Mouse (Mus musculus) midbrain, embryonic 10.5 days (tissue): ENCODE results near the gene Tcea3. TPM values are rescaled to one million over a fixed set of nuclear protein-coding genes. Genes with fewer than 3 reads are reported as not detected.
A peak's percentile ranks its signal among the peaks of the same experiment; 100 is the strongest.

Experiments used
- DNase-seq: peaks from one replicate; pipeline ENCODE4 v3.0.0-alpha.2; 2017; ENCODE audit warnings: low spot score
- H3K27ac ChIP-seq: fragments of 300-500 bp; sonication (generic); replicated peaks from 2 replicates; pipeline ENCODE4 v1.5.1; 2016; ENCODE audit warnings: mild to moderate bottlenecking
- H3K27me3 ChIP-seq: fragments of 300-500 bp; sonication (generic); 2 replicates; pipeline ENCODE4 v1.6.1; 2016; ENCODE audit warnings: low read depth, mild to moderate bottlenecking; ENCODE audit not compliant: poor library complexity, severe bottlenecking
- H3K36me3 ChIP-seq: fragments of 300-500 bp; sonication (generic); 2 replicates; pipeline ENCODE4 v1.6.1; 2016; ENCODE audit warnings: mild to moderate bottlenecking, moderate library complexity
- H3K4me1 ChIP-seq: fragments of 300-500 bp; sonication (generic); 2 replicates; pipeline ENCODE4 v1.6.1; 2016
- H3K4me3 ChIP-seq: fragments of 300-500 bp; sonication (generic); 2 replicates; pipeline ENCODE4 v1.5.1; 2016; ENCODE audit warnings: mild to moderate bottlenecking, moderate library complexity
- H3K9me3 ChIP-seq: fragments of 300-500 bp; sonication (generic); replicated peaks from 2 replicates; pipeline ENCODE4 v1.6.1; 2016; ENCODE audit warnings: mild to moderate bottlenecking
- WGBS: fragments of 180-500 bp; shearing (Covaris S2); methylation state at CpG from one replicate; pipeline ENCODE4 v1.1.7; 2016; 5-methylcytosine and 5-hydroxymethylcytosine counted together
- polyA plus RNA-seq: library from polyadenylated mRNA; unstranded; fragments of >200 nt; fragmentation: Nextera tagmentation; extraction: Ambion mirVana; gene quantifications from 2 replicates; pipeline ENCODE4 v1.2.1, GENCODE M21; 2016

The Tcea3 gene
- polyA plus RNA-seq, result 0.79 and 0.81 TPM in 2 replicates

DNA sequence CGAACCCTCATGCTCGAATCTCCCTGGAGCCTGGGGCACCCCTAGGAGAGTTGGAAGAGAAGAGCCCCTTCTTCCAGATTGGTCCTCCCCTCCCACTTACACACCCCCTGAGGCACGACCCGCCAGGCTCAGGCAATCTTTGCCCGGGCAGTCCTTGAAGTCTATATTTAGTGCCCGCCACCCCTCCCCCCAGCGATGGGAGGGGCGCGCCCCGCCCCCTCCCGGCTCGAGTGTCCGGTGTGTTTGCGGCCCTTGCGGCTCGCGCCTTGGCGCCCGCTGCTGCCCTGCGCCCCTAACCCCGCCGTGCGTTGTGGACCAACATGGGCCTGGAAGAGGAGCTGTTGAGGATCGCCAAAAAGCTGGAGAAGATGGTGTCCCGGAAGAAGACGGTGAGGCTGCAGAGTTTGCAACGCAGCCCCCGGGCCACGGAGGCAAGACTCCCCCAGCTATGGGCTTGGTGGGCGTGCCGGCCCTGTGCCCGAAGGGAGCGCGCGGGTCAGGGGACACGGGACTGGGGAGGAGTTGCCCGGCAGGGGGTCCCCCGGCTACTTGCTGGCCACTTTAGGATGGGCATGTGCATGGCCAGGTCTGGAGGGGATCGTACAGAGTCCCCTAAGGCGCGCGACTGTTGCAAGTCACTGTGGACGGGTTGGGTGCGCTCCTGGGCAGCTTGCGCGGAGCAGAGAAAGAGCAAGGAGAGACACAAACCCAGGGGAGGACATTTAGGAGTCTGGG is at the start of gene Tcea3:
Gene Tcea3 (plus strand): TSS at position 1 of the 735 bp plus-strand sequence.
- Histone ChIP-seq H3K4me3 (peak within 1 kb of the TSS; percentile 56), H3K36me3 (0 out of 2 replicates have a peak, but pooled peaks cover 7% of the 10 kb centered on the region), H3K9me3 (no peaks in the 10 kb centered on the region), H3K4me1 (peaks cover 38% of the 10 kb centered on the region), H3K27me3 (peaks cover 99% of the 10 kb centered on the region), H3K27ac (peak within 1 kb of the TSS; percentile 28; the same call in 1 of the 2 replicates)
- peak; percentile 64 for DNase-seq
- 1% methylated on average over 46 of the region's 46 CpGs for WGBS

DNA sequence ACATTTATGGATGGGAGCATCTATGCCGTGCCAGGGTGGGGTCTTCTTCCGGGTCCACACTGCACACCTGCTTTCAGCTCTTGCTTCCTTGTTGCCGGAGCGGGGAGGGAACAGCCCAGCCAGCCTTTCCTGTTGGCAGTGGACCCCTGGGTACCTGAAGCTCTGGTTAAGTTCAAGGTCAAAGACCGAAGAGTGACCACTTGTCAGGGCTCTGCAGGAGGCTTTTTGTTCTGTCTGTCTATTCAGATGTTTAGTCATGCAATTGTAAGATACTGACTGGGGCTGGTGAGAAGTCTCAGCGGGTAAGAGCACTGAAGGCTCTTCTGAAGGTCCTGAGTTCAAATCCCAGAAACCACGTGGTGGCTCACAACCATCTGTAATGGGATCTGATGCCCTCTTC is 48.7 kb upstream of the Tcea3 start:
- no peak overlapping the region for H3K27ac ChIP-seq
- no peaks in the 10 kb centered on the region for H3K9me3 ChIP-seq
- peaks cover 31% of the 10 kb centered on the region for H3K4me1 ChIP-seq
- H3K27me3 ChIP-seq, result peaks cover 16% of the 10 kb centered on the region
- peaks cover 23% of the 10 kb centered on the region for H3K36me3 ChIP-seq
- DNase-seq, result no peak
- 76% methylated on average over 7 of the region's 7 CpGs for WGBS
- no peak overlapping the region for H3K4me3 ChIP-seq

DNA sequence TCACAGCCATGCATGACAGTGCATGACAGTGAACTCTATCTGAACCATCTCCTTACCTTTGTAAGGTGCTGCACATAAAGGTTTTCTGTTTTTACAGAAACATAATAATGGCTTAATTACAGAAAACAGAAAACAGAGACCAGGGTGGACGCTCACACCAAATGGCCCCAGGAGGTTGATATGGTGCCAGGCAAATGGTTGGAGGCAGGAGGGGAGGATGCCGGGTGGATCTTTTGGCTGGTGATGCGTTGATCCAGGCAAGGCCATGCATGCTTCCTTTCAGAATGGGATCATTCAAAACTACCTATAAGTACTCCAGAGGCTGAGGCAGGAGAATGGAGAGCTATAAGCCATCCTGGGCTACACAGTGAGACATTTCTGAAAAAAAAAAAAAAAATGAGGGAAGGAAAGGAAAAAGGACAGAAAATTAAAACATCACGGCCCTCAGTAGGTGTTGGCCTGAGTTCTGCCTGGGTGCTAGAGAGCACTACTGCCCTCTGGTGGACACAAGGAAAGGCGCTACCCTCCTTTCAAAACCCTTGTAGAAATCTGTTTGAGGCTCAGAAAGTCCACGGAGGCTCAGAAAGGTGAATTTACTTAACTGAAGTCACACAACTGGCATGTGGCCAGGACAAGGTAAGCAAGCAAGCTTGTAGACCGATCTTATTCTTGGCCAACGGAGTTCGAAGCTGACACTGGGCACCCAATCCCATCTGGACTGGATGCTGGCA is 47.8 kb upstream of the Tcea3 start:
- peaks cover 25% of the 10 kb centered on the region for H3K27me3 ChIP-seq
- H3K27ac ChIP-seq, result no peak overlapping the region
- WGBS, result 35% methylated on average over 9 of the region's 9 CpGs
- H3K36me3 ChIP-seq, result peaks cover 15% of the 10 kb centered on the region
- H3K9me3 ChIP-seq, result no peaks in the 10 kb centered on the region
- peak; percentile 53 for DNase-seq
- peaks cover 31% of the 10 kb centered on the region for H3K4me1 ChIP-seq
- no peak overlapping the region for H3K4me3 ChIP-seq

DNA sequence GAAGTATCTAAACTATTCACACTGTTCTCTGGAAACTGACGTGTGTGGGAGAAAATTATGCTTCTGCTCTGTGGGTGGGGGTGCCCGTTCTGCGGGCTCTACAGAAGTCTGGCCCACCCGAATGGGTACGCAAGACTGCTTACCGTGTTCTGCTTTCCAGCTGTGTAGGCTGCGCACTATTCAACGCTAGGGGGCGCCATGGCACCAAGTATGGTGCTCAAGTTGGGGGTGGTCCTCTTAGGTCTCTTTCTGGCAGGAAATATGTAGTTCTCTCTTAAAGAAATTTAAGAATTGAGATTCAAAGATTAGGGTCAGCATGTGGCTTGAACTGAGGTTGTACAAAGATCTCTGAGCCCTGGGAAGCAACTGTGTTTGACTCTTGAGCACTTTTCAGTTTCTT is 45.0 kb upstream of the Tcea3 start:
- WGBS, result 6% methylated on average over 9 of the region's 9 CpGs
- peak; percentile 82 for DNase-seq
- H3K27ac ChIP-seq, result no peak overlapping the region
- no peaks in the 10 kb centered on the region for H3K36me3 ChIP-seq
- H3K4me1 ChIP-seq, result peaks cover 52% of the 10 kb centered on the region
- H3K4me3 ChIP-seq, result no peak overlapping the region
- H3K27me3 ChIP-seq, result peaks cover 40% of the 10 kb centered on the region
- no peaks in the 10 kb centered on the region for H3K9me3 ChIP-seq

DNA sequence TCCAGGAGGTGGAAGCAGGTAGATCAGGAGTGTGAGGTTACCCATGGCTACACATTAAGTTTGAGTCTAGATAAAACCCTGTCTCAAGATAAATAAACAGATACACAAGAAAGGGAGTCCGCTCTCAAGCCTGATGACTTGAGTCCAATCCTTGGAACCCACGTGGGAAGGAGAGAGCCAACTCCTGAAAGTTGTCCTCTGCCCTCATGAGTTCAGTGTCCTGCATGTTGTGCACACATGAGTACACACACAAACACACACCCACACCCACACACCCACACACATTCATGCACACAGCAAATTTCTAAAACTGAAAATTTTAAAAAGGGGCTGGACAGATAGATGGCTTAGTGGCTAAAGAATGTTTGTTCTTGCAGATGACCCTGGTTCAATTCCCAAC is 42.8 kb upstream of the Tcea3 start:
- H3K27me3 ChIP-seq, result peaks cover 59% of the 10 kb centered on the region
- H3K36me3 ChIP-seq, result no peaks in the 10 kb centered on the region
- no peaks in the 10 kb centered on the region for H3K9me3 ChIP-seq
- no peak overlapping the region for H3K27ac ChIP-seq
- no peak overlapping the region for H3K4me3 ChIP-seq
- WGBS, result 73% methylated on average over 2 of the region's 2 CpGs
- peaks cover 54% of the 10 kb centered on the region for H3K4me1 ChIP-seq
- DNase-seq, result no peak

DNA sequence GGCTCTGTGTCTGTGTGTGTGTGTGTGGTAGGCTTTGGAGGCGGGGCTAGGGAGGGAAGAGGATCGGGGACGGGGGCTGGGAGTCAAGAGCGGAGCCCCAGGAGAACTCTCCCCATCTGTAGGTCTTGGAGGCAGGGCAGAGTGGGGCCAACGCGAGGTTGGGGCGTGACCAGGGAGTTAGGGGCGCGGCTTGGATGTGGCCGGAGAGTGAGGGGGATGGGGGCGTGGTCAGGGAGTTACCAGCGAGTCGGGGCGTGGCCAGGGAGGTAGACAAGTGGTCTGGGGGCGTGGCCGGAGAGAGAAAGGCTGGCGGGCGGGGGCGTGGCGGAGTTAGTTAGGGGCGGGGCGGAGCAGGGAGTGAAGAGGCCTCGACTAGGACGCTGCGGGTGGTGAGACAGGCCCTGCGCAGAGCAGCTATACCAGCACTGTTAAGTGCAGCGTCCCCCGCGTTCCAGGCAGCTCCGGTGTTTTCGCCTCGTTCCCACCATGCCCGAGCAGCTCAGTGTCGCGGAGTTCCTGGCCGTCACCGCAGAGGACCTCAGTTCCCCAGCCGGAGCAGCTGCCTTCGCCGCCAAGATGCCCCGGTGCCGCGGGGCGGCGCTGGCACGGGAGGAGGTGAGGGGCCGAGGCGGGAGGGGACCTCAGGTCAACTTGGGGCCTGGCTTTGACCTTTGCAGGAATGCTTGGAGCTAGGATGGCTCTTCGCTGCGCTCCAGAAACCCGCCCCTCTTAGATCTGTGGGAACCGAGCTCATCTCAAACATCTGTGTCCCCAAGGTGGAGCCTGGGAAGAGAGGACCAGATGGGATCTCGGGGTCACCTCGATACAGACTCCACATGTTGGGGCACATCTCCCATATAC is 41.3 kb upstream of the Tcea3 start, which contains the start of gene Asap3:
Gene Asap3 (plus strand): TSS at position 333 of the 861 bp plus-strand sequence.
- DNase-seq, result peak; percentile 100
- Histone ChIP-seq H3K36me3 (no peaks in the 10 kb centered on the region), H3K27me3 (peaks cover 57% of the 10 kb centered on the region), H3K4me3 (peak within 1 kb of the TSS; percentile 64), H3K4me1 (peaks cover 40% of the 10 kb centered on the region), H3K9me3 (no peaks in the 10 kb centered on the region), H3K27ac (peak within 1 kb of the TSS; percentile 79)
- under 1% methylated on average over 54 of the region's 54 CpGs for WGBS

DNA sequence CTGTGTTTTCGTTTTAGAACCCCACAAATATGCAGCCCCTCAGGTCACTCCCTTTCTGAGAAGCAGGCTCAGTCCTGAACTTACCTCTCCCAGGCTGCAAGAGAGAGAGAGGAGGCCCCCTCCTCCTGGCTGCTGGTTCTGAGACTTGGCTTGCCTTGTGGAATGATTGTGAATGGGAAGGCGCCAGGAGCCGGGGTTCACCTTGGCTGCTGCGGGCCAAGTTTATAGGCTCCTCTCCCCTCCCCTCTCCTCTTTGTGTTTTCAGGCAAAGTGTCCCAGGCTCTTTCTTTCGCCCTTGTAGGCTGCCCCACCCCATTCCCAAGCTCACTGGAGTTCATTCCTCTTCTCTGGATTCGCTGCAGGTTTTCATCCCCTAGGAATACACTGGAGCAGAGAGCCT is 40.6 kb upstream of the Tcea3 start:
- Histone ChIP-seq H3K27me3 (peaks cover 53% of the 10 kb centered on the region), H3K36me3 (no peaks in the 10 kb centered on the region), H3K4me1 (peaks cover 39% of the 10 kb centered on the region), H3K27ac (peak overlapping the region; percentile 79; the same call in 1 of the 2 replicates), H3K4me3 (peak overlapping the region; percentile 64), H3K9me3 (no peaks in the 10 kb centered on the region)
- peak; percentile 20 for DNase-seq
- WGBS, result 5% methylated on average over 6 of the region's 6 CpGs

DNA sequence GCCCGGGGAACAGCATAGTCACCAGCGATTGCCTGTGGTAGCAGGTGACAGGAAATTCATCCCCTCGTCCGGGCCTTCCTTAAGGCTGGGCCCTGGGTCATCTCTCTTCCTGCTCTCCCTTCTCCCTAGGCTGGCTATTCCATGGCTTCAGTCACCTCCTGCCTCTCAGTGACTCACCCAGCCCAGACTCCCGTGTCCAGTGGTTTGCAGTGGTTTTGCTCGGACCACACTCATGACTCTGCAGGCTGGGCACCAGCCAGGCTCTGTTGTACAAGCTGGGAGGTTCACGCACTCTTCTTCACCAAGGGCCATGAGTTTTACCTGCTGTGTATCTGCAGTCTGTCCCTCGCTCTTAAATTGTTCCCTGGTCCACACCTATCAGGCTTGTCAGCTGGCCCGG is 36.6 kb upstream of the Tcea3 start:
- H3K4me1 ChIP-seq, result peaks cover 19% of the 10 kb centered on the region
- H3K27ac ChIP-seq, result no peak overlapping the region
- H3K27me3 ChIP-seq, result peaks cover 26% of the 10 kb centered on the region
- no peaks in the 10 kb centered on the region for H3K36me3 ChIP-seq
- 89% methylated on average over 9 of the region's 9 CpGs for WGBS
- H3K4me3 ChIP-seq, result no peak overlapping the region
- H3K9me3 ChIP-seq, result no peaks in the 10 kb centered on the region
- no peak for DNase-seq

DNA sequence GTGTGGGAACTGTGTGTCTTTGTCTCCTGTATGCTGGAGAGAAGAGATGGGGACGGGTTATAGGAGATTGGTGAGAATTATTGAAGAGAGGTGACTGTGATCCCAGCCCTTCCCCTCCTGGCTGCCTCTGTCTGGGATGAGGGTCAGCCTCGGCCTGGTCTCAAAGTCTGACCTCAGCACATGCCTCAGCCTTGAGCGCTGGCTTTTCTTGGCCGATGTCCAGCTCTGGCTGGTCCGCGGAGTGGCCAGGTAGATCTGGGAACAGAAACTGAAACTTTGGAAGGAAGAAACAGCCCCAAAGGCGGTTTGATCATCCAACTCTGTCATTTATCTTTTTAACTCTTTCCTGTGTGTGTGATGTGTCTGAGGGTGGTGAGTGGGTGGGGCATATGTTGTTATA is 33.9 kb upstream of the Tcea3 start:
- Histone ChIP-seq H3K4me1 (peaks cover 9% of the 10 kb centered on the region), H3K9me3 (no peaks in the 10 kb centered on the region), H3K36me3 (no peaks in the 10 kb centered on the region), H3K27me3 (peaks cover 17% of the 10 kb centered on the region), H3K4me3 (no peak overlapping the region), H3K27ac (no peak overlapping the region)
- no peak for DNase-seq
- WGBS, result 91% methylated on average over 7 of the region's 7 CpGs

DNA sequence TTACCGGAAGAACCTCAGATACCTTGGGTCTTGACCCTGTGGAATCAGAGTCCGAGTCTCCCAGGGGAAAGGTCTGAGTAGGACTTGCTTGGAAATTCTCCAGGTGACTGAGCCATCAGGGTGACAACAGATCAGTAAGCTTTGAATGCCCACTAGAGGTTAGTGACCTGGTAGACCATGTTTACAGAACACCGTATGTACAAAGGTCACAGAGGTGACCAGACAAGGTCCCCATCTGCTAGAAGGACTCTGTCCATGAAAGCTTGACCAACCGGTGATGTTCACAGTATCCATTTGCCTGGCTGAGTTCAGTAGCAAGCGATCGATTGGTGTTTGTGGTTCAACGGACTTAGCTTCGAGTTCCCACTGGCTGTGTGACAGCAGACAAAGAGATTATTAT is 32.7 kb upstream of the Tcea3 start:
- Histone ChIP-seq H3K36me3 (no peaks in the 10 kb centered on the region), H3K9me3 (no peaks in the 10 kb centered on the region), H3K27me3 (peaks cover 22% of the 10 kb centered on the region), H3K4me3 (no peak overlapping the region), H3K27ac (no peak overlapping the region), H3K4me1 (peaks cover 21% of the 10 kb centered on the region)
- 90% methylated on average over 8 of the region's 8 CpGs for WGBS
- no peak for DNase-seq

DNA sequence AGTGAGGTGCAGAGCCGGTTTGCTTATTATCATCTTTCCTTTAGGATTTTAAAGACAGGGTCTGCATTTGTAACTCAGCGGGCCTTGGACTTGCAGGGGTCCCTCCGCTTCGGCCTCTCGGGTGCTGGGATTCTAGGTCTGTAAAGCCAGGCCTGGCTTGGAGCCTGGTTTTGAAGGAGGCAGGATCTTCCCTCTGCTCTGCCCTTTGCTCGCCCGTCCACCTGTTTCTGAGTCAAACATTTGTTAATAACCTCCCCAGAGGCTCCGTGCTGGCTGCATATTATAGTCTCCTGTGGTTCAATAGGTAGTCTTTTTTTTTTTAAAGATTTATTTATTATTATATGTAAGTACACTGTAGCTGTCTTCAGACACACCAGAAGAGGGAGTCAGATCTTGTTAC is 32.0 kb upstream of the Tcea3 start:
- Histone ChIP-seq H3K4me1 (peaks cover 29% of the 10 kb centered on the region), H3K4me3 (no peak overlapping the region), H3K27me3 (peaks cover 29% of the 10 kb centered on the region), H3K36me3 (no peaks in the 10 kb centered on the region), H3K9me3 (no peaks in the 10 kb centered on the region), H3K27ac (0 out of 2 replicates have a peak overlapping the region, but pooled peaks have one; percentile 23)
- 92% methylated on average over 8 of the region's 8 CpGs for WGBS
- no peak for DNase-seq

DNA sequence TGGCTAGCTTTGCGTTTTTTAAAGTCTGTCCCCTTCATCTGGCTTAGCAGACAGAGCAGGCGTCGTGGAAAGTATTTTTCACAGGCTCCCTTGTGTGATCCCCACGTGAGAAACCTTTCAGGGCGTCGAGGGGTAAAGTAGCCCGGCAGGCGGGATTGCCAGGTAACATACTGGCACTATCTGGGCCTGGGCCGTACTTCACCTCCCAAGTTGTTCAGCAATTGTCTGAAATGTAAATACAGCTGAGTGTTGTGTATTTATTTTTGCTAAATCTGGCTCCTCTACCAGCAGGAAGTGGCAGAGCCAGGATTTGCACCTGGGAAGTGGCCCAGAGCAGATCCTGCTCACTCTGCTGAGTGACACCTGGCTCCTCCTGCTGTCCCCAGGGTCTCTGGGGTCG is 30.5 kb upstream of the Tcea3 start:
- H3K4me3 ChIP-seq, result no peak overlapping the region
- no peaks in the 10 kb centered on the region for H3K9me3 ChIP-seq
- no peak overlapping the region for H3K27ac ChIP-seq
- 71% methylated on average over 10 of the region's 10 CpGs for WGBS
- H3K4me1 ChIP-seq, result peaks cover 32% of the 10 kb centered on the region
- DNase-seq, result no peak
- no peaks in the 10 kb centered on the region for H3K36me3 ChIP-seq
- peaks cover 38% of the 10 kb centered on the region for H3K27me3 ChIP-seq
